Mouse (Mus musculus): Measurements from ENCODE around the gene Dlg2. TPM values are rescaled to one million over a fixed set of nuclear protein-coding genes. Genes with fewer than 3 reads are reported as not detected.

Dlg2 gene
- polyA plus RNA-seq, 1 experiment = 7.6 TPM

DNA sequence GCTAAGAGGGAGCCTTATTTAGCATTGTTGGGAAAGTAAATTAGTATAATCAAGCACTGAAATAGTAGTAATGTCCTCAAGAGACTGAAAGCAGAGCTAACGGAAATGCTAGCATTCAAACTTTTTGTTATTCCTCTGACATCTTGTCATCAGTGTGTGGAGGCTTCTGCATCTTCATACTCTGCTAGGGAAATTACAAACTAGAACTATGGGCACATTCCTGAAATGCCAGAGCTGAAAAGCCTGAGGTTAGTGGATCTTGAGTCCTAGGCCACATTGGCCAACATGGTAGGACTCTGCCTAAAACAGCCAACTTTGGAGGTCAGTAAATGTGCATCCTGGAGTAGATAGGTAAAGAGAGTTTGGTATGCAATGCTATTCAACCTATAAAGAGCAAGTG, 1392.4 kb downstream of the Dlg2 start:
- H3K4me3 ChIP-seq (ENCODE audit: insufficient read depth, low read depth, low read length) = no peak overlapping the region
- no peaks in the 10 kb centered on the region for H3K4me1 ChIP-seq (ENCODE audit: control insufficient read depth, insufficient read depth, insufficient read length, low read length)
- H3K27ac ChIP-seq (replicated peaks; ENCODE audit: low read depth, low read length) = no peak overlapping the region

DNA sequence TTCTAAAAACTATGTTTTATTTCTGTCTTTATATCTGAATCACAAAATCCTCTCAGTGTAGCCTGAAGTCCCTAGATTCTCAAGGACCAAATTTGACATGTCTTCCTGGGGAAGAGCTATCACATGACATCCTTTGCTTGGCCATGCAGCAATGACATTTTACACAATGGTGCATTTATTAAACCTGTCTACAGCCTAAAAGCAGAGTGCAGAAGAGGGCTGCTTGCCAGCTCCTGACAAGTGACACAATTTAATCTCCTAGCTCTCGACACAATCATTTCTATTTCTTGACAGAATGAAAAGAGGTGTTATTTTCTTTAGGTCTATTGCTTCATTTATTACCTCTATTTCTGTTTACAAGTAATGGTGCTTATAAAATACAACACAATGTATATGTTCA, 1400.4 kb downstream of the Dlg2 start:
- H3K4me1 ChIP-seq (ENCODE audit: control insufficient read depth, insufficient read depth, insufficient read length, low read length) = no peaks in the 10 kb centered on the region
- H3K27ac ChIP-seq (replicated peaks; ENCODE audit: low read depth, low read length) = no peak overlapping the region
- no peak overlapping the region for H3K4me3 ChIP-seq (ENCODE audit: insufficient read depth, low read depth, low read length)

DNA sequence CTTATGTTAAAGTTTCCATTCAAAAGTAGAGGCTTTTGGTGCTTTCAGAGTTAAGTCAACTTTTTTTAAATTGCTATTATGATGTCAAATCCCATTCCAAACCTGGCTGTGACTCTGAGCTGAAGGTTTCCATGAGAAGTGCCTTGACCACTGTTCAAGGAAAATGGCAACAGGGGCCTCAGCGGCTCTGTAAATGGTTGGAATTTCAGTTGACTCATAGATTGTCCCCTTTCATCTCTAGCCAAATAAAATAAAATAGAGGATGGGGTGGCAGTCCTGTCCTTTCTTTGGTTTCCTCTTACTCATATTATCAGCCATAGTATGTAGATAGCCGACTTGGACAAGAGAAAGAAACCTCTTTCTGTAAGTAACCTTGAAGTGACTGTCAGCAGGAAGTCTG, 1401.3 kb downstream of the Dlg2 start:
- H3K4me3 ChIP-seq (ENCODE audit: insufficient read depth, low read depth, low read length) = no peak overlapping the region
- no peak overlapping the region for H3K27ac ChIP-seq (replicated peaks; ENCODE audit: low read depth, low read length)
- no peaks in the 10 kb centered on the region for H3K4me1 ChIP-seq (ENCODE audit: control insufficient read depth, insufficient read depth, insufficient read length, low read length)

DNA sequence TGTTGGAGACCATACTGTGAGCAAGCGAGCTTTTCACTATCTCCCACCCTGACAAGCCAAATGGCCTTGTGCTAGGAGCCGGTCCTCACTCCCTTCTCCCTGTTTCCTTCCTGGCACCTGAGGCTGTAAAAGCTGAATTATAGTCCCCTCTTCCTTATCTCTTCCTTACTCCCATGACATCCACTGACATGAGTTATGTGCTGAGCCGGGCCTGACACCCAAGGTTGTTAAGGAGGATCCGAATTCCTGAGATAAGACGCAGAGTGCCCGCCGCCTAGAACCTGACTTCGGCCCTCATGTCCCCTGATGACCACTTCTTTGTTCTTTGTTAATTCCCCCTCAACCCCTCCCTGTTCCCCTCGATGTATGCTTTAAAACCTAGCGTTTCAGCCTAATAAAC, 1409.9 kb downstream of the Dlg2 start:
- no peak overlapping the region for H3K4me3 ChIP-seq (ENCODE audit: insufficient read depth, low read depth, low read length)
- H3K27ac ChIP-seq (replicated peaks; ENCODE audit: low read depth, low read length) = no peak overlapping the region
- H3K4me1 ChIP-seq (ENCODE audit: control insufficient read depth, insufficient read depth, insufficient read length, low read length) = no peaks in the 10 kb centered on the region

DNA sequence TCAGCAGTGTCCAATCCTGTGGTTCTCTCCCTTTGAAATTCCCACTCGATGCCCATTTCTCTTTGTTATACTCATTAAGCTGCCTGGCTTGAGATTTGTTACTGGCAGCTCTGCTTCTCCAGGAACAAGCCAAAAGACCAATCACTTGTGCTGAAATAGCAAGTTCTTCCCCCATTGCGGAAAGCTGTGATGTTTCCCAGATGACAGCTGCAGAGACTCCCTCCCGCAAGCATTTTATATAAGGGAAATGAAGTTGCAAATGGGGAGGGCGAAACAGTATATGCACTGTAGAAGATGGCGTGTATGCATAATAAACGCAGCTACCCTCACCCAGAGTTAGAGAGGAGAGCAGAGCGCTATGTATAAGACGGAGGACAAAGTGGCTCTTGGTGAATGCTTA, 1417.5 kb downstream of the Dlg2 start:
- no peak overlapping the region for H3K27ac ChIP-seq (replicated peaks; ENCODE audit: low read depth, low read length)
- no peaks in the 10 kb centered on the region for H3K4me1 ChIP-seq (ENCODE audit: control insufficient read depth, insufficient read depth, insufficient read length, low read length)
- H3K4me3 ChIP-seq (ENCODE audit: insufficient read depth, low read depth, low read length) = no peak overlapping the region

DNA sequence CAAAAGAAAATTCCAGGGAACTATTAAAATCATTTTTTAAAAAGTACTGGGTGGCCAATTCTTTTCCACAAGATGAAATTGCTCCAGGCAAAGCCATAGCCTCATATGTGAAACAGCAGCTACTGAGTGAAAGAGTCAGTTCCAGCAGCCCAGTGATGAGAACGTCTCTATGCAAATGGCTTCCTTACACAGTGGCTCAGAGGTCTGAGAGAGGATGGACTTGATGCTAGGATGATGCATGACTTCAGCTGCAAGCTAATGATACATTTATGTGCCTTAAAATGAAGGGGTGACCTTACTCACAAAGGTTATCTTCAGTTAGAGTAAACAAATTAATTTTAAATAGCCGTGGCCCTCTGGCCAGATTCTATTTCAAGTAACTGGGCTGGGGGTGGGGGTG, 1420.5 kb downstream of the Dlg2 start:
- no peak overlapping the region for H3K4me3 ChIP-seq (ENCODE audit: insufficient read depth, low read depth, low read length)

DNA sequence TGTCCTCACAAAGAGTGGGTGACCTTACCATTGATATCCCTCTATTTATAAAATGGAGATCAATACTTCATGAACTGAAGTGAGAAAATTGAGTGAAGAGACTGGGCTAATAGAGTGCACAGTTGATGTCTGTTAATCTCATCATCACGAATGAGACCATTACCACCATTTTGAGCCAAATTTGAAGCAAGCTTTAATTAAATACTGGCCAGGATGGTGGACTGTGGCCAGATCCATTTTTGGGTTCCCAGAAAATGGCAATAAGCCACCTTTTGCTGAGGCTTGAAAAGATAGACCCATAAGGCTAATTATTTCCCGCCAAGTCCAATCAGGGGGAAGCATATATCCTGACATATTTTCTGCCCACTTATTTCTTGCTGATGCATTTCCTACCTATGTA, 1421.0 kb downstream of the Dlg2 start:
- H3K4me3 ChIP-seq (ENCODE audit: insufficient read depth, low read depth, low read length) = no peak overlapping the region
- no peak overlapping the region for H3K27ac ChIP-seq (replicated peaks; ENCODE audit: low read depth, low read length)
- H3K4me1 ChIP-seq (ENCODE audit: control insufficient read depth, insufficient read depth, insufficient read length, low read length) = no peaks in the 10 kb centered on the region

More for the DNA sequence above, 1420.5 kb downstream of the Dlg2 start:
- no peak overlapping the region for H3K27ac ChIP-seq (replicated peaks; ENCODE audit: low read depth, low read length)
- no peaks in the 10 kb centered on the region for H3K4me1 ChIP-seq (ENCODE audit: control insufficient read depth, insufficient read depth, insufficient read length, low read length)

DNA sequence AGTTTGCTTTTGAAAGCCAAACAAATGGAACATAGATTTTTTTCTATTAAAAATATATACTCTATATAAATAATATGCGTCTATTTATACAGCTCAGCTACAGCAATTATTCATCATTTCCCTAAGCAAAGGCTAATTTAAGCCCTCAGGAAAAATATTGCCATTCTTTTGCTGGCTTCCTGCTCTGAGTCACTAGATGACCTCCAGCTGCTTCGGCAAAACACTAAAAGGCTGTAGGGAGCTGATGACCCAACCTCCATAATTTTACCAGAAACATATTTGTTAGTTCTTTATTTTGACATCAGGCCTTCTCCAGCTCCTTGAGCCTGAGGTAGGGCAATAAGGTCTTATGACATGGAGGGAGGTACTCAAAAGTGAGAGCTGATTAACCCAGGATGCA, 1426.0 kb downstream of the Dlg2 start:
- Histone ChIP-seq H3K4me3 (ENCODE audit: insufficient read depth, low read depth, low read length) (no peak overlapping the region), H3K27ac (replicated peaks; ENCODE audit: low read depth, low read length) (no peak overlapping the region), H3K4me1 (ENCODE audit: control insufficient read depth, insufficient read depth, insufficient read length, low read length) (no peaks in the 10 kb centered on the region)

DNA sequence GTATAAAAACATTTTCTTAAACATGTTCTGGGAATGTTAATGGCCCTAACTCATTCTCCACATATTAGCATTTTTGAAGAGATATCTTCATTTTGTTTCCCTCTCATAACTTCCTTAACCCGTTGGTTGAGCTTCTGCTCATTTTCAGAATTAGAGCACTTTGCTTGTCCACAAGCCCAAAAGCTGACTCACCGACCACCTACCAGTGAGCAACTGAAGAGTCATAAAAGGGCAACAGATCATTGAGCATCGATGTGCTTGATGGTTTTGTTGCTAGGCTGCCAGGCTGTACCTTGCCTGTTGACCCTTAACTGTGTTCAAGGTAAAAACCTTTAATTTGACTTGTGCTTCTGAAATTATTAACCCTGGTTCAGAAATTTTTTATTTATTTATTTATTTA, 1440.3 kb downstream of the Dlg2 start:
- Histone ChIP-seq H3K4me3 (ENCODE audit: insufficient read depth, low read depth, low read length) (no peak overlapping the region), H3K27ac (replicated peaks; ENCODE audit: low read depth, low read length) (no peak overlapping the region), H3K4me1 (ENCODE audit: control insufficient read depth, insufficient read depth, insufficient read length, low read length) (no peaks in the 10 kb centered on the region)

DNA sequence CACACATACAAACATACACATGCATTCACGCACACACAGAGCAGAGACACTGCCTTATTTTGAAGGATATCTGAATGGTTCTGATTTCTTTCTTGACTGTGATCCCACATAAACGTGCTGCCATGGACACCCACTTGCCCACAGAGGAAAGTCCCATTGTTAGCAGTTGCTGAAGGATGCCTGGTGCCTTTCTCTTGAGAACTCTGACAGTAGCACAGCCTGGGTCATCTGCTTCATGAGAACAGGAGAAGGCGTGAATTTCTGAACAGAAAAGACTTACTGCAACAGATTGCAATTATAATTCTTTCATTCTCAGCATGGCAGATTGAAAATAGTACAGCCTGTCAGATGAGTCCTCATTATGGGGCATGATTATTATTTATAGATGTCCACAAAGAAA, 1442.6 kb downstream of the Dlg2 start:
- Histone ChIP-seq H3K4me1 (ENCODE audit: control insufficient read depth, insufficient read depth, insufficient read length, low read length) (no peaks in the 10 kb centered on the region), H3K4me3 (ENCODE audit: insufficient read depth, low read depth, low read length) (no peak overlapping the region)

DNA sequence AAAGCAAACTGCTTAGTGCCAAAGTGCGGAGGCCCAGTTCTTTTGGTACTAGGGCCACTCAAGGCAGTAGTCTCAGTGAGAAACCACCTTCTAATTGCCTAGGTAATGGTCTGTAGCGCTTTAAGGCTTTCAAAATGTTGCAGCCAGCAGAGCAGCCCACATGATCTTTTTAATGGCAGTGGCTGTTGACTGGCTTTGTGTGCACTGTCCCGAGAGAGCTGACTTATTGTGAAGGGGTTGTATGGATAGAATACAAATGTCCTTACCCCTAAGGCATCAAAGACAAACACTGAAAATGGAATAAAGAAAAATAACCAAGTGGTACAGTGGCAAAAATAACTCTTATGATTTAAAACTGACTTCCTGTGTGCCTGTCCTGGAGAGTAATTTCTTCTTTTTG, 1443.3 kb downstream of the Dlg2 start:
- no peak overlapping the region for H3K4me3 ChIP-seq (ENCODE audit: insufficient read depth, low read depth, low read length)
- H3K4me1 ChIP-seq (ENCODE audit: control insufficient read depth, insufficient read depth, insufficient read length, low read length) = no peaks in the 10 kb centered on the region
- no peak overlapping the region for H3K27ac ChIP-seq (replicated peaks; ENCODE audit: low read depth, low read length)

More for the DNA sequence above, 1442.6 kb downstream of the Dlg2 start:
- H3K27ac ChIP-seq (replicated peaks; ENCODE audit: low read depth, low read length) = no peak overlapping the region

DNA sequence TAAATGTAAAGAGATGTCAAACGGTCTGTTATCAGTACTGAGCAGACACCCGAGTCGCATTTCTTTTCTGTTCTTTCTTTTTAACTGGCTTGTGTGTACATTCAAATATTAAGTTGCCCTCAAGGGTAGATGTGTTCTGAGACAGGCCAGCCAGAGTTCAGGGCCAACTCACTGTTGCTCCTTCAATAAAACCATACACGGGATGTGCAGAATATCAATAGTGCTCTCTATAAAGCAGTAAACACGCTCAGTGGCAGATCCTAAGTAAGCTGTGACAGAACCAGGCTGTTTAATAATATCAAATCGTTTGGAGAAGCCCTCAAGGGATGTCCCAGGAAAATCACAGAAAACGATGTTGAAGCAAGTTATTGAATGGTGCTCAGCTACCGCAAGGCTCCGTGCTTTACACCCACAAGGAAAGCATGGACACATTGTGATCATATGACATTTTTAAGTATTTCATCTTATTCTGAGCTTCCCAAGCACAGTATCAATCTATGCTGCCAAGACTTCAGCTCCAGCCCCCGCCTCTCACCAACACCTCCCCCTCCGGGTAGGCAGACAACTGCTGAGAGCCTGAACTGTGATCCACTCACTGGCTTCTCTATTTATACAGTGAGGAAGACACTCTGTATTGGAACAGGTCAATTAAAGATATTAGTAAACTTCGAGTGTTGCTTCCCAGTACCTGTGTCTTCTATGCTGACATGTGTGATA, 1458.6 kb downstream of the Dlg2 start:
- Histone ChIP-seq H3K27ac (replicated peaks; ENCODE audit: low read depth, low read length) (no peak overlapping the region), H3K4me3 (ENCODE audit: insufficient read depth, low read depth, low read length) (no peak overlapping the region), H3K4me1 (ENCODE audit: control insufficient read depth, insufficient read depth, insufficient read length, low read length) (no peaks in the 10 kb centered on the region)

DNA sequence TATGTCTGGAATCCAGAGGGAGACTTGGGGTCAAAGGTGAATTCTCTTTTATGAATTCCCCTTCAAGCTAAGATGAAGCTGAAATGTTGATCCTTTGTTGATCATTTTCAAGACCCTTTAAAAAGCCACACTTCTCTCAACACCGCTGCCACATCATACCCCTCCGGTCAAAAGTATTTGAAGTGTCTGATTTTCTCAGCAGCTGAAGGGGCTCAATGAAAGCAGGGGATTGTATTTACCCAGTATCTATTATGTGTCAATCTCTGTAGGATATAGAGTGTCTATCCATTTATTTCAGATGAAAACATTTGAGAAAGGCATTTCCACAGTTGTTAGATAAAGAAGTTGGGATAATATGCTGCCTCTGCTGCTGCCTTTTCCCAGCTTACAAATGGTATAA, 1459.7 kb downstream of the Dlg2 start:
- no peak overlapping the region for H3K27ac ChIP-seq (replicated peaks; ENCODE audit: low read depth, low read length)
- H3K4me1 ChIP-seq (ENCODE audit: control insufficient read depth, insufficient read depth, insufficient read length, low read length) = no peaks in the 10 kb centered on the region
- no peak overlapping the region for H3K4me3 ChIP-seq (ENCODE audit: insufficient read depth, low read depth, low read length)

DNA sequence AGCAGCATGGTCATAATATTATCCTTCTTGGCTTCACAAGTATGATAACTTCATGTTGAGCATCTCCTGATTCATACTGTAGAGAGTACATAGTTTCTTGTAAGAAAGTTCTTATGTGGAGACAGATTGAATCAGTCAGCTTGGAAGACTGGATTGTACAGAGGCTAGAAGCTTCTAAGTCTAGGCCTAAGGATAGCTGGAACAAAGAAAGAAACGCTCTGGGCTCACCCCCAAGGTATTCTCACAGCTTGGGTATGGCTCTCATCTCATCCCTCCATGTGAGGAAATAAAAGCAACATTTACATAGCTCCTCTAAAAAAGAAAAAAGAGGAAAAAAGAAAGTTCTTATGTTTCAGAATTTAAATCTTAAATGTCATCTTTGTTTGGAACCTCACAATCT, 1466.8 kb downstream of the Dlg2 start:
- H3K27ac ChIP-seq (replicated peaks; ENCODE audit: low read depth, low read length) = no peak overlapping the region
- no peaks in the 10 kb centered on the region for H3K4me1 ChIP-seq (ENCODE audit: control insufficient read depth, insufficient read depth, insufficient read length, low read length)
- H3K4me3 ChIP-seq (ENCODE audit: insufficient read depth, low read depth, low read length) = no peak overlapping the region

DNA sequence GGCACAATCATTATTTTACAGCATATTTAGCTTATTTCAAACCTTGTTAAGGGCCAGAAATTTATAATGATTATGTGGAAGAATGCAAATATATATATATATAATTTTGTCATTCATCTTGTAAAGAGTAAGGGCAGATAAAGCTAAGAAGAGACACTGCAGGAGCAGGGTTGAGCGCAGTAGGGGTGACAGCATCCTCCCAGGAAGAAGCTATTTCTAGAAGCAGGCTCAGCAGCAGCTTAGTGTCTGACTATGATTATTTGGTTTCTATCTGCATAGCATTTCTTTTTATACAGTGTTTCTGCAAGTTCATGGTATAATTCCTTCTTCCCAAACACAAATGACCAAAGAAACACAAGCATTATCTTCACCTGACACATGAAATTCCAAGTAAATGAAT, 1479.1 kb downstream of the Dlg2 start:
- Histone ChIP-seq H3K27ac (replicated peaks; ENCODE audit: low read depth, low read length) (no peak overlapping the region), H3K4me1 (ENCODE audit: control insufficient read depth, insufficient read depth, insufficient read length, low read length) (no peaks in the 10 kb centered on the region), H3K4me3 (ENCODE audit: insufficient read depth, low read depth, low read length) (no peak overlapping the region)

DNA sequence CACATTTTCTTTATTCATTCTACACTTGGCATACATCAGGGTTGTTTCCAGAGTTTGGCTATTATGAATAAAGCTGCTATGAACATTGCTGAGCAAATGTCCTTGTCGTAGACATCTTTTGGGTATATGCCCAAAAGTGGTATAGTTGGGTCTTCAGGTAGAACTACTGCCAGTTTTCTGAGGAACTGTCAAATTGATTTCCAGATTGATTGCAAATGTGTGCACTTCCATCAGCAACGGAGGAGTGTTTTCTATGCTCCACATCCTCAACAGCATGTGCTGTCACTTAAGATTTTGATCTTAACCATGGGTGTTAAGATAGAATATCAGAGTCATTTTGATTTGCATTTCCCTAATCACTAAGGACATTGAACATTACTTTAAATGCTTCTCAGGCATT, 1486.5 kb downstream of the Dlg2 start:
- Histone ChIP-seq H3K27ac (replicated peaks; ENCODE audit: low read depth, low read length) (no peak overlapping the region), H3K4me3 (ENCODE audit: insufficient read depth, low read depth, low read length) (no peak overlapping the region), H3K4me1 (ENCODE audit: control insufficient read depth, insufficient read depth, insufficient read length, low read length) (no peaks in the 10 kb centered on the region)
